Mouse (Mus musculus) ES-E14 (cell line): ENCODE data around the gene Foxred1. TPM values are rescaled to one million over a fixed set of nuclear protein-coding genes. Genes with fewer than 3 reads are reported as not detected.
A peak's percentile ranks its signal among the peaks of the same experiment; 100 is the strongest.

Source experiments
- DNase-seq: peaks from one replicate; pipeline ENCODE4 v3.0.0-alpha.2; 2013; ENCODE audit warnings: low read depth, low spot score
- H3K27ac ChIP-seq: 2 replicates; pipeline ENCODE4 v1.5.1; 2012; ENCODE audit warnings: low read depth, mild to moderate bottlenecking, low read length, moderate library complexity, mixed read lengths; ENCODE audit not compliant: poor library complexity, insufficient read depth, severe bottlenecking
- H3K36me3 ChIP-seq: 2 replicates; pipeline ENCODE4 v1.6.1; 2012; ENCODE audit warnings: mild to moderate bottlenecking, low read length, moderate library complexity, mixed read lengths; ENCODE audit not compliant: control insufficient read depth, poor library complexity, insufficient read depth, severe bottlenecking
- H3K4me1 ChIP-seq, 2 experiments: fragments of 150-350 bp in 1 of 2; sonication (generic) in 1 of 2; 2 replicates each; pipeline ENCODE4 v1.6.1; 2012; ENCODE audit warnings: low read length in 2 of 2, mild to moderate bottlenecking in 1 of 2, mixed read lengths in 1 of 2; ENCODE audit not compliant: control insufficient read depth in 2 of 2, insufficient read depth in 2 of 2, poor library complexity in 1 of 2
- H3K4me3 ChIP-seq, 2 experiments: fragments of 150-350 bp in 1 of 2; sonication (generic) in 1 of 2; 2 replicates each; pipeline ENCODE4 v1.5.1; 2012; ENCODE audit warnings: low read length in 2 of 2, low read depth in 1 of 2, mild to moderate bottlenecking in 1 of 2, mixed read lengths in 1 of 2; ENCODE audit not compliant: insufficient read depth in 1 of 2, poor library complexity in 1 of 2, severe bottlenecking in 1 of 2
- H3K9ac ChIP-seq: 2 replicates; pipeline ENCODE4 v1.6.1; 2012; ENCODE audit warnings: low read depth, mild to moderate bottlenecking, low read length, mixed read lengths; ENCODE audit not compliant: poor library complexity, insufficient read depth, severe bottlenecking
- H3K9me3 ChIP-seq: fragments of 150-350 bp; sonication (generic); 2 replicates; pipeline ENCODE4 v1.6.1; 2012; ENCODE audit warnings: low read depth, mild to moderate bottlenecking, low read length; ENCODE audit not compliant: control insufficient read depth, insufficient read depth
- CHD2 ChIP-seq: IDR thresholded peaks from 2 replicates; pipeline ENCODE4 v1.6.1; 2014; ENCODE audit warnings: mild to moderate bottlenecking, low read depth, low read length, inconsistent platforms
- HCFC1 ChIP-seq: IDR thresholded peaks from 2 replicates; pipeline ENCODE4 v1.6.1; 2012; ENCODE audit warnings: low read length, inconsistent platforms, borderline replicate concordance; ENCODE audit not compliant: insufficient read depth
- MAFK ChIP-seq: IDR thresholded peaks from 2 replicates; pipeline ENCODE4 v1.6.1; 2014; ENCODE audit warnings: mild to moderate bottlenecking, low read depth, low read length, inconsistent platforms; ENCODE audit not compliant: insufficient read depth
- ZC3H11A ChIP-seq: IDR thresholded peaks from 2 replicates; pipeline ENCODE4 v1.6.1; 2012; ENCODE audit warnings: low read depth, mild to moderate bottlenecking, inconsistent platforms, low read length, borderline replicate concordance
- ZNF384 ChIP-seq: IDR thresholded peaks from 2 replicates; pipeline ENCODE4 v1.6.1; 2012; ENCODE audit warnings: low read depth, low read length, inconsistent platforms
- in situ Hi-C, 2 experiments: fragments of 600-800 bp; cut with MboI; formaldehyde crosslinking; loops; one replicate each; pipeline ENCODE4 v1.15.1; 2025; ENCODE audit warnings: low sequenced_read_pairs in 2 of 2, inconsistent platforms in 1 of 2; ENCODE audit not compliant: unreplicated experiment in 2 of 2
- total RNA-seq: library from RNA; depleted of rRNA; stranded (reverse); fragments of 300-350 nt; gene quantifications from 2 replicates; pipeline ENCODE4 v1.2.3, GENCODE M21; 2012

Gene Foxred1
- total RNA-seq, 1 experiment, result 40.6 TPM

DNA sequence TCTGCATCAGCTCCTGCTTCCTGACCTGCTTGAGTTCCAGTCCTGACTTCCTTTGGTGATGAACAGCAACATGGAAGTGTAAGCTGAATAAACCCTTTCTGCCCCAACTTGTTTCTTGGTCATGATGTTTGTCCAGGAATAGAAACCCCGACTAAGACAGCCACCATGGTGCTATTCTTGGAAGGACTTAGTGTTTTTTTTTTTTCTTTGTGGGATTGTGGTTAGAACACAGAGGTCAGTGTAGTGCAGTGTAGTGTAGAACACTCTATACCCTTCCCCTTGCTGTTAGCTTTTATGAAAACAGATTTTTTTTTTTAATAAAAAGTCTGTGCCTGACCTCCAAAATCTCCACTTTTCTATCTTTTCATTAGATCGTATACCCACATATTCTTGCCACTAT, 28.0 kb downstream of the Foxred1 start:
- Histone ChIP-seq H3K9ac (no peak overlapping the region), H3K36me3 (peaks cover 2% of the 10 kb centered on the region), H3K4me1 (peaks cover 0 to 2% of the 10 kb centered on the region in 2 experiments; a peak in 1 of 4 replicates), H3K9me3 (no peaks in the 10 kb centered on the region), H3K4me3 (no peak overlapping the region), H3K27ac (no peak overlapping the region)
- DNase-seq, result no peak
- TF ChIP-seq MAFK (no peak), ZC3H11A (no peak), HCFC1 (no peak), ZNF384 (no peak), CHD2 (no peak)
- in situ Hi-C loops, result no loop called here

- in situ Hi-C loops, result no loop called here
- no peak for TF ChIP-seq ZC3H11A
- TF ChIP-seq ZNF384, result no peak
- no peak for TF ChIP-seq HCFC1
- TF ChIP-seq MAFK, result no peak
- no peak for TF ChIP-seq CHD2
- Histone ChIP-seq H3K9ac (no peak overlapping the region; the same call in 1 of the 2 replicates), H3K4me3 (peak overlapping the region; percentile 83 to 98), H3K4me1 (no peaks in the 10 kb centered on the region; a peak in 2 of 4 replicates), H3K36me3 (no peaks in the 10 kb centered on the region), H3K9me3 (no peaks in the 10 kb centered on the region), H3K27ac (no peak overlapping the region)
- DNase-seq, result no peak
Measured at GRCm38 (mm10) chr9:35176124-35176659, 34.7 kb downstream of the Foxred1 start.

GRCm38 (mm10) chr9:35175251-35176123, 35.4 kb downstream of the Foxred1 start, which contains the start of gene Dcps:
Gene Dcps (minus strand): TSS chr9:35176061.
- Histone ChIP-seq H3K36me3 (no peaks in the 10 kb centered on the region), H3K9me3 (no peaks in the 10 kb centered on the region), H3K27ac (peak within 1 kb of the TSS; percentile 78), H3K4me3 (peak within 1 kb of the TSS; percentile 83 to 98), H3K4me1 (no peaks in the 10 kb centered on the region; a peak in 2 of 4 replicates), H3K9ac (peak within 1 kb of the TSS; percentile 97)
- in situ Hi-C loops, result no loop called here
- DNase-seq, result peak; percentile 70
- TF ChIP-seq ZNF384 (no peak), CHD2 (no peak), ZC3H11A (no peak), HCFC1 (peak; percentile 95), MAFK (no peak)

GRCm38 (mm10) chr9:35173331-35173730, 37.5 kb downstream of the Foxred1 start:
- peaks cover 6% of the 10 kb centered on the region for H3K36me3 ChIP-seq
- H3K27ac ChIP-seq, result no peak overlapping the region
- no peaks in the 10 kb centered on the region for H3K9me3 ChIP-seq
- no peak overlapping the region for H3K9ac ChIP-seq
- no peaks in the 10 kb centered on the region; a peak in 2 of 4 replicates for H3K4me1 ChIP-seq
- DNase-seq, result no peak
- H3K4me3 ChIP-seq, result no peak overlapping the region
- no peak for TF ChIP-seq ZNF384
- no peak for TF ChIP-seq ZC3H11A
- no peak for TF ChIP-seq MAFK
- no peak for TF ChIP-seq HCFC1
- no peak for TF ChIP-seq CHD2
- in situ Hi-C loops, result loop anchor here (25.0 kb wide), 2 partner anchors 311 to 686 kb away; partner anchors contain the start of gene Kirrel3 (in 1 of the 2)
